Mouse (Mus musculus): ENCODE measurements at regions not wholly inside any gene's neighbourhood (a gene's known extent, or its start where the extent isn't known, plus 50 kb on each side); places are given as distances from the start of the nearest gene placed in this dataset.

DNA sequence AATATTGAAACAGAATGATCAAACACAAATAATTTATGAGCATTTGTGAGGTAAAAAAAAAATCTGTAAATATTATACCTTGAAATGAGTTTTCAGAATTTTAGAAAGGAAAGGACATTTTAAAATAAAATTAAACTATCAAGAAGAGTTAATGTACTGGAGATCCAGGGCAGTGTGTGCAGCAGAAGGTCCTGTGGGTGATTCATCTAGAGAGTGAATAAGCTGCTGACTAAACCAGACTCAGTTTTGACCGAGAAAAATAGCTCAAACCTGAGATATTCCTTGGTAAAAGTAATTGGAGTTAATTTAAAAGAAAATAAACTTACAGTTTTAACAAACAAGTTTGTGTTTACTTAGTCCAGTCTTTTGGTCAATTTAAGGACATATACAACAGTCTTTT is 1118.6 kb upstream of the Celf2 start:
- no peak for DNase-seq (ENCODE audit: low spot score)

DNA sequence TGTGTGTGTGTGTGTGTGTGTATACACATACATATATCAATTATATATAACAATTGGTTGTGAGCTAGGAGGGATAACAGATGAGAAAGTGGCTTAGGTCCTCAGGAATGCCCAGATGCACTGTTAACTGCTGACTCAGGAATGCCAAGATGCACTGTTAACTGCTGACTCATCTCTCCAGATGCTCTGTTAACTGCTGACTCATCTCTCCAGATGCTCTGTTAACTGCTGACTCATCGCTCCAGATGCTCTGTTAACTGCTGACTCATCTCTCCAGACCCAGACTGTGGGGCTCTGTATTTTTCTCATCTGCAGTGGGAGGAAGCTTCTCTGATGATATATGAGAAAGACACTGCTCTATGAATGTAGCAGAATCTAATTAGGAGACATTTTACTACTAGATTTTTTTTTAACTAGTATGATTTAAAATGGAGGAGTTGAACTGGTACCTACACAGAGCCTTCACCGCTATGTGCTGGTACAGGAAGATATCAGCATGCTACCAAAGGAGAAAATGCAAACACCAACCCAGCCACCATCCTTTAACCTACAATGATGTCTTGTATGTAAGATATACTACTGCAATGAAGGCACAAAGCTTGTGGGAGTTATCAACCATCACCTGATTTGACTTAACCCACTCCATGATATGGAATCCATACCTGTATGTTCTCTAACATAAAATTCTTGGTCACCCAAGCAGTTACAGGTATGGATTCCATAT is 1119.3 kb upstream of the Celf2 start:
- peak; percentile 3 for DNase-seq (ENCODE audit: low spot score)

DNA sequence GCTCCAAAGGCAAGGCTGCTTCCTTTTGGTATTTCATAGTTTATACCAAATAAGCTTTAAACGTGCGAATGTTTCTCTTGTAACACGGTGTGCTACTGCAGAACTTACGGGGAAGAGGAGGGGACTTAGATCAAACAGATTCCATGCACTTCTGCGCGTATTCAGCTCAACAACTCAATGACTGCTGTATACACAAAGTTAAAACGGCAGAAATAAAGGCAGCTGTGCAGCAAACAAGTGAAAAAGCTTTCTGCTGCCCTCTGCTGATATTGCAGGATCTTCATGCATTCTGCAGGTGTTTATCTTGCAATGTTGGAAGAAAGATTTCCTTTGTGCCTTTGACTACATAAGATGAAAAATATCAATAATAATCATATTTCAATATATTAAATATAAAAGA is 1128.7 kb upstream of the Celf2 start:
- peak; percentile 25 for DNase-seq (ENCODE audit: low spot score)

DNA sequence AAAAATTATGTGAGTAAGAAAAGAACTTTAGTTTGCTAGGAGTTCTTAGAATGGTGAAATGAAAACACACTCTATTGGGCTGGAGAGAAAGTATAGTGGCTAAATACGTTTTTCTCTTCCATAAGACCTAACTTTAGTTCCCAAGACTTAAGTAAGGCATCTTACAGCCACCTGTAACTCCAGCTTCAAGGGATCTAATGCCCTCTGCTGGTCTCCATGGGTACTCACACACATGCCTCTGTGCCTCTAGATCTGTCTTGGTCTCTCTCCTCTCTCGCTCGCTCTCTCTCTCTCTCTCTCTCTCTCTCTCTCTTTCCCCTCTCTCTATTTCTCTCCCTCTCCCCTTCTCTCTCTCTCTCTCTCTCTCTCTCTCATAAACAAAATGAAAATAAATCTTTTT is 1129.9 kb upstream of the Celf2 start:
- peak; percentile 17 for DNase-seq (ENCODE audit: low spot score)

DNA sequence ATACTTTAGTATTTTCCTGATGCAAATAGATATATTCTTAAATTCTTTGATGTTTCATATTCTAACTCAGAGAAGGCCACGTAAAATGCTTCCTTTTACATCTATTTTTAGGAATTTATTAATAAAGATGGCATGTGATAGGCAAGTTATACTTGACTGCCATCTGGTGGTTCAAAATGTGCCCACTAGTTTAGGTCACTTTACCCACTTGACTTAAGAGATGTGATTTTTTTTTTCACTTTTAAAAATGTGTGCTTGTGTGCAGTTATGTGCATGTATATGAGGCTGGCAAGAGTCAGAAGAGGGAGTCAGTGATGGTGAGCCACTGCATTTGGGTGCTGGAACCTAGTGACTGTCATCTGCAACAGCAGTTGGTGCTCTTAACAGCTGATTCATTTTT is 1136.1 kb upstream of the Celf2 start:
- peak; percentile 50 for DNase-seq (ENCODE audit: low spot score)

DNA sequence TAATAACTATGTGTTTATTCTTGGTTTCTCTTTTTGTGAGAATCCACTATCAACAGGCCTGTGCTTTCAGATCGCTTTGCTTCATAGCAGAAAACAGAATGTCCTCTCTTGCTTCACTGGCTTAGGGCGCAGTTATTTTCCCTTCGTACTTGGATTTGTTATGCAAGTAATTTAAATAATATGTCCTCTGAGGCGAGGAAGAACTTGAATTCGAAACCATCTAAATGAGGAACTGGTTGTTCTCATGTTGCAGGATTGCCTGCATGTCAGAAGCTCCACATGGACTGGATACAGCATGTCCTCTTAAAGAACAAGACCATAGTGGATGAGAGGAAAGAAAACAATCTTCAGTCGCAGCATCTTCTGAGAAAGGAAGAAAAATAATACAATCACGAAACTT is 1151.2 kb upstream of the Celf2 start:
- no peak for DNase-seq (ENCODE audit: low spot score)

DNA sequence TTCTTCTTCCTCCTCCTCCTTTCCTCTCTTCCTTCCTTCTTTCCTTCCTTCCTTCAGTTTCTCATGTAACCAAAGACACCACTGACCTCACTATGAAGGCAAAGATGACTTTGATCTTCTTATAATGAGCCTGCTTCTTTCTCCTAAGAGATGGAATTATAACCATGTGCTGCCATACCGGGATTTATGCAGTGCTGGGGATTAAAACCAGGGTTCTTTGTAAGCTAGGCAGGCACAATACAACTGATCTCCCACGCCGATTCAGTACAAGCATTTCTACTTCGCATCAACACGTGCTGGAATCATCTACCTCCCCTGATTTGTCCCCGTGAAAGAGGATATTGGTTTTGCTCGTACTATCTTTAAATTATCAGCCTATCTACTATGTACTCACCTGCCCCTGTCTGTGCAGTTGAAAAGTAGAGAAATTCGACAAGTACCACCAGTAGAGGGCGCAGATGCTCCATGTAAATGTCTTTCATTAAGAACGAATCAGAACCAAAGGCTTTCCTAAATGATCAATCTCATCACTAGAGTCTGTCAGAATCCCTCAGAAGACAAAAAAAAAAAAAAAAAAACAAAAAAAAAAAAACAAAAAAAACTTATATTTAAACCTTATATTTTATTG is 1164.5 kb upstream of the Celf2 start:
- peak; percentile 74 for DNase-seq (ENCODE audit: low spot score)

DNA sequence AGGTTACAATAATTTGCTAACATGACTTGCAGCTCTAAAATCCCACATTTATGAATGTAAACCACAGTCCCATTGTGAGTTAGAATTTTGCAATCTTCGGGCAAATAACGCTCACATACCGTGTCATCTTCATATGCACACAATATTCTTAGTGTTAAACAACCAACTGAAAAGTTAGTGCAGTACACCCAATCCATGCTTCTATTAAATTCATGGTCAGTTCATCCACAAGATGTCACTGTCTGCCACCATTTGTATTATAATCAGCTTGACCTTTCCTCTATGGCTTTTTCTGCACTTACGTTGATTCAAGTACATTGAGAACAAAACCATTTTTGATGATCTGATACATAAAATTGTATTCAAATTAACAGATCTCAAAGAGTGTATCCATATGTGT is 1166.2 kb upstream of the Celf2 start:
- peak; percentile 50 for DNase-seq (ENCODE audit: low spot score)

DNA sequence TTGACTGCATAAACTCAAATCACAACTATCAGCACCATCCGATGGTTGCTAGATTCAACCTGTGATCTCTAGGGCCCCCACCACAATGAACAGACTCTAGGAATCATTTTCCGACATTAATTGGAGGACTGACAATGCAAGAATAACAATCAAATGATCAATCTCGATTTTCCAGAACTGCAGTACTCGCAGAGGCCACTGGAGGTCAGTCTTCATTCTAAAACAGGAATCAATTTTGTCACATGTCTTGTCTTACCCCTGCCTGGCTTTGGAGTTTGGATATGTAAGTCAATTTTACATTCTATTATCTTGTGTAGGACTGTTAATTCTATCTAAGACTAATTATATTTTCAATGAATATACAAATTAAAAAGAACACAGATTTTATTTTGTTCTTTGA is 1167.2 kb upstream of the Celf2 start:
- peak; percentile 32 for DNase-seq (ENCODE audit: low spot score)

DNA sequence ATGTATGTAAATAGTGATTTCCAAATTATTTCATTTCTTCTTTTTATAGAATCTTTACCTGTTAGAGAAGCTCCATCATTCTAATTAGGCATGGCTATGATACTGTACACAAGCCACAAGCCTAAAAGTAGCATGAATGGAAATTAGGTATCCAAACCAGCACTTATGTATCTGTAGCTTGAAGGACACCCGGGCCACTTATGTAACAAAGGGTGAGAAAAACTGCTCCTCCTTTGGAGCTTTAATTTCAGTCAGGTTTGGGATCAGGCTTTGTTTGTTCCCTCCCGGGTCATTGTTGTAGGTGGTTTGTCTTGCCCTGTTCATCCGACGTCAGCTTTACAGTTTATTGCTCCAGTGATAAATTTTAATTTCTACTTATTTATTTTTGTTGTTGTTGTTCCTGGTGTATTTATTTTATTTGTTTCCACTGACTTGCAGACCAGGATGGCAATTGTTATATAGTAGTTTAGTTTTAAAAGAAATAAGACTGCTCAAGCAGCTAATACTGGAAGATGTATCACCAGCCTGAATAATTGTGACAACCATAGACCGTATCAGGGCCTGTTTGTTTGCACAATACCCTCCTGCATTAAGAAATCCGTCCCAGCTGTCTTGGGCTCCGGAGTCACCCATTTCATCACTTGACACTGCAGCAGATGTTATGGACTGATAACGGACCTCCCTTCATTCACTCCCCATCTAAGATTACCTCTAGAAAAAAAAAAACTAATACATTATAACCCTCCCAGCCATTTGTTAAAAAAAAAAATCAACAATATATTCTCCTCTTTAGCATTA is 1181.7 kb upstream of the Celf2 start:
- DNase-seq (ENCODE audit: low spot score) = no peak

DNA sequence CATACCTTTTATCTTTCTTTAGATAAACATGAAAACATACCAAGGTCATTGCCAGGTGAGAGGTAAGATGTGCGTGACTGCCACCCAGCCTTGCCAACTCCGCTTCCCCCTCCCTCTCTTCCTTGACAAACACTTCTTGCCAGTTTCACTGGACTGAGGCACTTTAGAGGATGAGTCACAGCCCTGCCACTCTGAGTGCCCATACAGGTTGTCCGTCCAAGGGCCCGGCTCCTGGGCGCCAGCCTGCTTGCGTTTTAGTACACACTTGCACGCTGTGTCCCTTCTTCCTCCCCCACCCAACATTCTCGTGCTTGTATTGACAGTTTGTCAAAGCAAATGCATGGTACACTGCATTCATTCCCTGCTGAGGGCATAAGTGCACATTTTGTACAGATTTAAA is 1151.7 kb upstream of the 4930412O13Rik start:
- no peak for DNase-seq (ENCODE audit: low spot score)

DNA sequence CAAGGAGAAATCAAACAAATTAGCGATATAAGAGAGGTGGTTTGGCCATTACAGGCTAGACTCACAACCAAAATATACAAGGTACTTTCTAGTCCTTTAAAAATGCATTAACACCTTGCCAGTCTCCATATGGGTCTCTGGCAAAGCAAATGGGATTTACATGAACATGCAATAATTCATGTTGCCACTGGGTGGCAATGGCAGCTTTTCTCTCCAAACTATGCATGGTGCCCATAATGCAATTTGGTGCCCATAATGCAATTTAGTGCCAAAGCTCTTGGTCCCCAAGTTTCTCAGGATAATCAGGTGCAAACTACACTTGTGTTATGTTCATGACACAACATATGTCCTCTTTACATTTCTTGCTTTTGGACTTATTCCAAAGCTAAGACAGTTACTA is 1126.9 kb upstream of the 4930412O13Rik start:
- peak; percentile 66 for DNase-seq (ENCODE audit: low spot score)

DNA sequence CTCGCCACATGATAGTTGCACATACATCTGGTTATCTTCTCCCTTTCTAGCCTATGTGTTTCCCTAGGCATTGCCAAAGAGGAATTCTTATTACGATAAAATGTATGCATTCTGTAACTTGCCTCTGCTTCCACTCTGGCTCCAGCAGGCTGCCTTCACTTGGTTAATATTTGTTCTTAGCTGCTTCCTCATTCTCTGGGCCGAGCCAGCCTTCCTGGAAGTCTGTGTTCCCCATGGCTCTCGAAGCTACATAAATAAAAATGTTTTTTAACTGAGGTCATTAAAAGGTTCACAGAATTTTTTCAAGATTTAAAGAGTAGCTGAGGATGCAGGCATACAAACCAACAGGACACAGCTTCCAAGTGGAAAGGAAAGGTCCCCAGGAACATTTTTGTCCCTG is 1124.5 kb upstream of the 4930412O13Rik start:
- no peak for DNase-seq (ENCODE audit: low spot score)

DNA sequence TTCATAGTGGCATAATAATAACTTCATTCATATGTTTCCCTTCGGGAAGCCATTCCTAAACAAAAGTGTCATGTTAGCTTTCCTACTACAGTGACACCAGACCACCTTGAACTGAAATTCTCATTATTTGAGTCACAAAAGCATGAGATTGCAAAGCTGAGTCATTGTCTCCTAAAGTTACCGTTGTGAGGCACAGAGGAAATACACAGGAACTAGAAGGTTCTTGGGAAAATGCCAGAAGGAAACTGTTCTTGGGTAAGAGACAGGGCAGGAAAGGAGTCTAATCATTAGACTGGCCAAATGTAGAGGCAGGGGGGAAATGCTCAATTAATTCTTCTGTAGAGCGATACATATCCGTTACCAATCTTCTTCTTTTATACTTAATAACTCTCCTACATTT is 1110.4 kb upstream of the 4930412O13Rik start:
- DNase-seq (ENCODE audit: low spot score) = no peak

DNA sequence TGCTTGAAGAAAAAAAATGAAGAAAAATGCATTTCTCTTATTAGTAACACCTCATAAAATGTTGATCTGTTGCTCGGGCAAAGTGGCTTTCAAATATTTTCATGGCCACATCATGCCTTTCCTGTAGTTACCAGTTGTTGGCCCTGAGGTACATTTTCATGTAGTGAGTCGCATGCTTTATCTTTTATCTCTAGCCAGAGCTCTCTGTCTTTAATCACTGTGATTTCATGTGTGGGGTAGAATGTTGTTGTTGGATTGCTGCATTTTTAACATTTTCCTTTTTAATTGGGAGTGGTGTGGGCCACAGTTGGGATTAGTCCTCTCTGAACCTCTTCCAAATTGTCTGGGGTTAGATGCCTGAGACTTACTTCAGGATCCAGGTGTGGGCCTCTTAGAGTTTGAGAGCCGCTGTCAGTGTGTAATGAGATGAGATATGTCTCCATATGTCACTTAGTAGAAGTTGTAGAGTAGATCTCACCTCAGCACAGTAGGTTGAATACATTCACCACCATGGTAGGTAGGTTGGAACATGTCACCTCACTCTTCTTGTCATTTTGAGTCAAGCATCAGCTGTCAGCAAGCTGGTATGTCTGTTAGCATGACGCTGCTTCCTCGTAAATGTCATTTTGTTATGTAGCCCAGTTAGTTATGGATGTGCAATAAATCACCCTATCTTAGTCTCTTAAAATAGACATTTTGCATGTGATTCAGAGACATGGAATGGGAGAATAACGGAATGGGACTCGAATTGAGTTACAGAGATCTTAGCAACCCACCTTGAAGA is 1099.7 kb upstream of the 4930412O13Rik start:
- no peak for DNase-seq (ENCODE audit: low spot score)

DNA sequence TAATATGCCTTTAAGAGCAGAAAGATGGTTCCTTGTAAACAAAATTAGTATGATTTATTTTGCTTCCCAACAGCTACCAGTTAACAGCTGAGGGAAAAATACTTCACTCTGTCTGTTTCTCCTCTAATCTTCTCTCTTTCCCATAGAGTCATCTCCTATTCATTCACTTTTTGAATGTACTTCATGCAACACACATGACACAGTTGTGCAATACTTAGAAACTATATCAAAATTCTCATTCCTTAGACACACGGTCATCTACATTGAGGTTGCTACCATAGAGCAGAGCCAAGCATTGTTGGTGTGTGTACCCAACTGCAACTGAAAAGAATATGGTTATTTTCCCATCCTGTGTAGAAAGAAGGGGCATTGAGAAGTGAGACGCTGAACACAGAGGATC is 1098.8 kb upstream of the 4930412O13Rik start:
- no peak for DNase-seq (ENCODE audit: low spot score)

DNA sequence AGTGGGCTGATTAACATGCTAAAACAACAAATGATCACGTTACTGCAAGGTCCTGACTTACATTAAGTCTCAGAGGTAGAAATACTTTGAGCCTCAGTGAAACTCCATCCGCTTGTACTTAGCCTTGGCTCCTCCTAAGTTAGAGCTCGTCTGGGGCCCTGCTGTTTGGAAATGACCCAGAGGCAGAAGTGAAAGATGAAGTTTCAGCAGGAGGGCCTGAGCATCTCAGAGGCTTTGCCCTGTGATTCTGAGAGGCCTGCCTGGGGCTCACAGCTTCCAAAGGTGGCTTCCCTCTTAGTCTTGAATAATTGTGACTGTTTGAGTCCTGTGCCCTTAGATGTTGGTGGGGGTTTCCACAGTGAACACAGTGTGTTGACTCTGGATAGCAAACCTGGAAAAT is 1079.0 kb upstream of the 4930412O13Rik start:
- no peak for DNase-seq (ENCODE audit: low spot score)

DNA sequence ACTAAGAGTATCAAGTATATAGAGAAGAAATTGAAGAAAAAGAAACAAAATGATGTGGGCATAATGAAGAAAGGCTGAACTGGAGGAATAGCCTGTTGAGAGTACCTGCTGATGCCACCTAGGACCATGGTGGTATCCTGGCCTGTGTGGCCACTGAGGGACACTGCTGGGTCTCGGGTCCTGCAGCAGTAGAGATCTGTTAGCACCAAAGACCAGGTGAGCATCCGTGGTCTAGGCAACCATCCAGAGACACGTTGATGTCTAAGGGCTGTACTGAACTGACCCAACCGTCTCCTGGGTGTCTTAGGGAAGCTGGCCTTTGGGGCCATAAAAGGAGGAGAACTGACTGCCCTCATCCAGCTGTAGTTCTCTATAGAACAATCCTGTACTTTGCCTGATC is 1071.4 kb upstream of the 4930412O13Rik start:
- DNase-seq (ENCODE audit: low spot score) = no peak

DNA sequence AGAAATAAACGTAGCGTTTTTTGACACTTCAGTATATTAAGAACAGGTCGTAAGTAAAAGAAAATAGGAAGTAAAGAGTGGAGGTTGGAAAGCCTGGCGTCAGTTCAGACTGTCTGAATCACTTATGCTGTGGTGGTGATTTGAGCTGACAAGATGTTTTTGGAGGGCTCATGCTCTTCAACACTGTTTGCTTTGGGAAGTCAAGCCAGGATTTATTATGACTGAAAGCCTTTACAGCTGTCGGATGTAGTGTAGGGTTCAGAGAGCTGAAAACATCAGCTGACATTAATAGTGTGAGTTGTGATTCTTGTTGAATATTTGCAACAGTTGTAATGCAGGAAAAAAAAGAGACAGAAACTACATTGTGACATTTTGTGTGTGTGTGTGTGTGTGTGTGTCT is 1062.9 kb upstream of the 4930412O13Rik start:
- DNase-seq (ENCODE audit: low spot score) = peak; percentile 14

DNA sequence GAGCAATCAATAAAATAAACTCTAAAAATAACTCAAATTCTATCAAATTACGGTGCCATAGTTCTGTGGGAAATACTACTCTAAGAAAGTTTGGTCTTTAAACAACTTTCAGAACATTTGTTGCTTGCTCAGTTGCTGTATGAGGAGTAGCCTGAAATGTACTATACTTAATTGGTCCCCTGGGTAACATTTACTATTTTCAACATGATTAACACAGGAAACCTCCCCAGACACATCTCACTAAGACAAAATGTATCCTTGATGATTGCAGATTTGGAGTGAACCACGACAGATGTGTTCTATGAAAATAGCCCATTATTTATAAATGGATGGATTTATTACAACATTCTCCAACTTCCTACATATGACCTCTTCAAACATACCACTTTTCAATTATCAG is 1055.6 kb upstream of the 4930412O13Rik start:
- DNase-seq (ENCODE audit: low spot score) = no peak

Measured in adipocyte (in vitro differentiated cells).